In genomic region chr11:51843168-51843567, GRCm38 (mm10) we compare ENCODE assay signal across 25 mouse cellular contexts. TPM values are rescaled to one million over a fixed set of nuclear protein-coding genes. Genes with fewer than 3 reads are reported as not detected.
A peak's percentile ranks its signal among the peaks of the same experiment; 100 is the strongest.
DNase-seq lines count a peak whose midpoint lies in the region; ATAC-seq lines count a peak whose summit lies in the region.
"Had no signal": no experiment of that assay in that cellular context is flagged by ENCODE, and none has a peak within 500 bp of the region (broad histone marks: within the 10 kb centered on the region; RNA-seq: fewer than 3 reads in every experiment).

No protein-coding gene starts in this region.

- no peaks in the 10 kb centered on the region for H3K36me3 ChIP-seq in liver, embryonic 15.5 days (replicated peaks)
- no peaks in the 10 kb centered on the region for H3K36me3 ChIP-seq in liver, embryonic 12.5 days
- peaks cover 3% of the 10 kb centered on the region; the same call in 1 of the 2 replicates for H3K36me3 ChIP-seq in splenic B cell, adult 2 months (ENCODE audit: control insufficient read depth, insufficient read depth, low read length, poor library complexity, severe bottlenecking)
- H3K36me3 ChIP-seq: forebrain, embryonic 10.5 days; hindbrain, embryonic 15.5 days; neural tube, embryonic 13.5 days had no signal

- H3K27ac ChIP-seq in liver, embryonic 15.5 days (replicated peaks): peak overlapping the region; percentile 21; the same call in 1 of the 2 replicates
- no peak overlapping the region for H3K27ac ChIP-seq in liver, embryonic 12.5 days
- H3K27ac ChIP-seq: forebrain, embryonic 10.5 days; hindbrain, embryonic 15.5 days; limb, embryonic 15.5 days; neural tube, embryonic 13.5 days; stomach, postnatal 0 days had no signal

- no peak overlapping the region for H3K4me3 ChIP-seq in liver, embryonic 15.5 days (replicated peaks)
- no peak overlapping the region for H3K4me3 ChIP-seq in liver, embryonic 12.5 days
- H3K4me3 ChIP-seq: forebrain, embryonic 10.5 days; hindbrain, embryonic 15.5 days; limb, embryonic 15.5 days; neural tube, embryonic 13.5 days had no signal

- no peak for ATAC-seq in liver, embryonic 15.5 days (ENCODE audit: insufficient read depth)
- no peak for ATAC-seq in liver, embryonic 12.5 days
- peak; percentile 97 for ATAC-seq in inflammation-experienced regulatory T-cells, adult 6 months
- ATAC-seq: forebrain, embryonic 16.5 days; intestine, embryonic 16.5 days had no signal

- H3K4me1 ChIP-seq in liver, embryonic 15.5 days (replicated peaks): peaks cover 70% of the 10 kb centered on the region
- peaks cover 50% of the 10 kb centered on the region for H3K4me1 ChIP-seq in liver, embryonic 12.5 days
- H3K4me1 ChIP-seq: forebrain, embryonic 10.5 days; hindbrain, embryonic 15.5 days; neural tube, embryonic 13.5 days had no signal

- WGBS in liver, embryonic 15.5 days (ENCODE audit: insufficient replicate concordance): 74% methylated on average over 4 of the region's 4 CpGs
- 68% methylated on average over 4 of the region's 4 CpGs for WGBS in liver, embryonic 12.5 days (ENCODE audit: insufficient replicate concordance)

- peak; percentile 34 for DNase-seq in thymus, postnatal 25 days
- no peak for DNase-seq in thymus, postnatal 10 days (ENCODE audit: low spot score in 2 of 2)
- peak; percentile 64 for DNase-seq in splenic B cell, adult 2 months (ENCODE audit: low read depth, low spot score)
- no peak for DNase-seq in lung, postnatal 4 days
- no peak for DNase-seq in right cerebral cortex, postnatal 14 days
- DNase-seq: adrenal gland, postnatal 10 days; cerebellum, adult 9-11 months; gastrocnemius, postnatal 14 days; heart, adult 11 months; kidney, adult 9 months; kidney, postnatal 14 days; left cerebral cortex, postnatal 4 days; right cerebral cortex, adult 18-20 months had no signal

- H3K9me3 ChIP-seq in liver, embryonic 15.5 days (replicated peaks): no peaks in the 10 kb centered on the region
- H3K9me3 ChIP-seq in liver, embryonic 12.5 days (replicated peaks): no peaks in the 10 kb centered on the region
- H3K9me3 ChIP-seq: forebrain, embryonic 10.5 days; hindbrain, embryonic 15.5 days; limb, embryonic 15.5 days; neural tube, embryonic 13.5 days had no signal

- no peak overlapping the region for H3K9ac ChIP-seq in liver, embryonic 15.5 days
- H3K9ac ChIP-seq in liver, embryonic 12.5 days: no peak overlapping the region
- H3K9ac ChIP-seq: hindbrain, embryonic 15.5 days; limb, embryonic 15.5 days; neural tube, embryonic 13.5 days had no signal

- no peak overlapping the region for H3K4me2 ChIP-seq in liver, embryonic 15.5 days
- H3K4me2 ChIP-seq in liver, embryonic 12.5 days: no peak overlapping the region
- H3K4me2 ChIP-seq: heart, embryonic 11.5 days; hindbrain, embryonic 15.5 days; limb, embryonic 15.5 days; midbrain, embryonic 11.5 days; neural tube, embryonic 13.5 days had no signal

- no peaks in the 10 kb centered on the region for H3K27me3 ChIP-seq in liver, embryonic 15.5 days
- H3K27me3 ChIP-seq in liver, embryonic 12.5 days (replicated peaks): no peaks in the 10 kb centered on the region
- H3K27me3 ChIP-seq in splenic B cell, adult 2 months (ENCODE audit: control insufficient read depth, insufficient read depth, low read length, poor library complexity, severe bottlenecking): no peaks in the 10 kb centered on the region
- H3K27me3 ChIP-seq: hindbrain, embryonic 15.5 days; limb, embryonic 15.5 days; neural tube, embryonic 13.5 days had no signal

RNA-seq across cellular contexts. Expression of gene Jade2, which starts 14.3 kb away (rescaled TPM):
- polyA plus RNA-seq in liver, embryonic 15.5 days (2015; fragmentation: Nextera tagmentation; extraction: Ambion mirVana): 0.69 and 0.83 TPM in 2 replicates
- polyA plus RNA-seq in liver, embryonic 12.5 days (2016; fragmentation: Nextera tagmentation; extraction: Ambion mirVana): 0.92 and 0.95 TPM in 2 replicates
- polyA plus RNA-seq in inflammation-experienced regulatory T-cells, adult 6 months (2017; shearing (Covaris generic)): 10 to 100 TPM; 14.1 to 21.5 (median 20.1) TPM

Comparison
In these comparisons a context has a peak if more than half of its experiments do, and no peak if none do; other contexts are left out.
1. DNase-seq: peak in thymus, postnatal 25 days (single experiment) and splenic B cell, adult 2 months (single experiment); none in thymus, postnatal 10 days (0 of 2), lung, postnatal 4 days (0 of 2) and right cerebral cortex, postnatal 14 days (single experiment).